Mouse (Mus musculus): ENCODE results near the gene Gm9821. TPM values are rescaled to one million over a fixed set of nuclear protein-coding genes. Genes with fewer than 3 reads are reported as not detected.

Gene Gm9821
- polyA plus RNA-seq, 1 experiment from 2014 or later, result 2.2 TPM

DNA sequence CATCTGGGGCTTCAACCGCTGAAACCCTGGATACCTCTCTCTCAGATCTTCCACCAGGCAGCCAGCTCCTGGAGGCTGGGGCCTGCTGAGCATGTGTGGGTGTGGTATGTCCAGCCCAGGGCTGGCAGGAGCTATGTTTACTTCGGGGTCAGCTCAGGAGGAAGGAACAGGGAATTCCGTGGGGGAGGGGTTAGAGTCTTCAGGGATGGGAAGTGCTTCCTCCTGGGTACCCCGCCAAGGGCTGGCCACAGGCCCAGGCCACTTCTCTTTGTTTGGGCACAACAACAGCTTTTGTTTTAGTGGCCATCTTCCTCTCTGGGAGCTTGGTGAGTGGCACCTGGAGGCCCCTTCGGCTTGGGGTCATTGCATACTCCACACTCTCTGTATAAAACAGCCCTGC, 8.3 kb downstream of the Gm9821 start:
- H3K27ac ChIP-seq (replicated peaks), result peak overlapping the region; percentile 85
- H3K9ac ChIP-seq, result peak overlapping the region; percentile 63
- H3K4me1 ChIP-seq, result peaks cover 93% of the 10 kb centered on the region
- H3K9me3 ChIP-seq, result no peaks in the 10 kb centered on the region
- H3K4me2 ChIP-seq, result peak overlapping the region; percentile 33; the same call in 1 of the 2 replicates
- peaks cover 4% of the 10 kb centered on the region; the same call in 1 of the 2 replicates for H3K36me3 ChIP-seq
- H3K27me3 ChIP-seq (replicated peaks), result no peaks in the 10 kb centered on the region
- no peak overlapping the region for H3K4me3 ChIP-seq
- 10% methylated on average over 5 of the region's 5 CpGs for WGBS
- ATAC-seq (ENCODE audit: extremely low read depth, insufficient number of reproducible peaks, low FRiP score, low TSS enrichment), result no peak

DNA sequence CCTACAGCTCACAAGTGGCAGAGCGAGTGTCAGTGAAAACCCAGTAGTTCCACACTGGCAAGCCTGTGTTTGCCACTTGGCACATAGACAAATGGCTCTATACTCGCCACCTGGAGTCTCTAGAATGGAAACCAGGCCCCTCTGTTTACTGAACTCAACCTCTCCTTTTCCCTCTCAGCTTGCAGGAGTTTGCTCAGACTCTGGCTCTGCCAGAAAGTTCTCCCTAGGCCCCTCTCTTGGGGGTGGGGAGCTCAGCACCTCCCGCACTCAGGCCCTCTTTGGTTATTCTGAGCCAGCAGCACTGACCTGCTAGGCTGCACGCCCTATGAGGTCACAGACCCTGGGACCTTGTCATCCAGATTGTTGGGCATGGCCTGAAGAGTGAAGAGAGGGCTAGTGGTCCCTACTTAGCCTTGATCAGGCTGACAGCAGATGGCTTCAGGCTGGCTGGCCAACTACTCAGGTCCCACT, 9.7 kb downstream of the Gm9821 start:
- Histone ChIP-seq H3K4me3 (no peak overlapping the region), H3K36me3 (peaks cover 7% of the 10 kb centered on the region; the same call in 1 of the 2 replicates), H3K9ac (peak overlapping the region; percentile 52), H3K4me2 (no peak overlapping the region), H3K9me3 (no peaks in the 10 kb centered on the region), H3K4me1 (peaks cover 93% of the 10 kb centered on the region), H3K27me3 (replicated peaks) (no peaks in the 10 kb centered on the region), H3K27ac (replicated peaks) (peak overlapping the region; percentile 92)
- 81% methylated on average over 4 of the region's 4 CpGs for WGBS
- no peak for ATAC-seq (ENCODE audit: extremely low read depth, insufficient number of reproducible peaks, low FRiP score, low TSS enrichment)

DNA sequence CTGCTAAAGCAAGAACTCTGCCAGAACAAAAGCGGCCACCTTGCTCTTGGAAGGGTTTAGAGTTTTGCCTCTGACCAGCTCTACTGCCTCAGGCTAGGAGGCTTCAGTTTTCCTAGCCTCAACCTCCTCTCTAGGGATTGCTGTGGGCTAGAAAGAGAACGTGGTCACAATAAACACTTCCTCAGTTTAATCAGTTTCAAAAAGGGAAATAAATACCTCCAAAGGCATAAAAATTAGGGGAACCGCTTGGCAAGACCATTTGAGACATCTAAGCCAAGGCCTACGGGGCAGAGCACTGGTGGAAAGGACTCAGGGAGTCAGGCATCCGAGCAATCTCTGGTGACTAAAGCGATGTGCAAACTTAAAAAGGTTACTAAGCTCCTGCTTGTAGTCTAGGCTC, 10.4 kb downstream of the Gm9821 start:
- peak overlapping the region; percentile 92 for H3K27ac ChIP-seq (replicated peaks)
- H3K4me1 ChIP-seq, result peaks cover 92% of the 10 kb centered on the region
- H3K9me3 ChIP-seq, result no peaks in the 10 kb centered on the region
- H3K4me2 ChIP-seq, result no peak overlapping the region
- peak overlapping the region; percentile 52 for H3K9ac ChIP-seq
- H3K4me3 ChIP-seq, result no peak overlapping the region
- H3K27me3 ChIP-seq (replicated peaks), result no peaks in the 10 kb centered on the region
- peaks cover 8% of the 10 kb centered on the region; the same call in 1 of the 2 replicates for H3K36me3 ChIP-seq
- no peak for ATAC-seq (ENCODE audit: extremely low read depth, insufficient number of reproducible peaks, low FRiP score, low TSS enrichment)
- 76% methylated on average over 6 of the region's 6 CpGs for WGBS

DNA sequence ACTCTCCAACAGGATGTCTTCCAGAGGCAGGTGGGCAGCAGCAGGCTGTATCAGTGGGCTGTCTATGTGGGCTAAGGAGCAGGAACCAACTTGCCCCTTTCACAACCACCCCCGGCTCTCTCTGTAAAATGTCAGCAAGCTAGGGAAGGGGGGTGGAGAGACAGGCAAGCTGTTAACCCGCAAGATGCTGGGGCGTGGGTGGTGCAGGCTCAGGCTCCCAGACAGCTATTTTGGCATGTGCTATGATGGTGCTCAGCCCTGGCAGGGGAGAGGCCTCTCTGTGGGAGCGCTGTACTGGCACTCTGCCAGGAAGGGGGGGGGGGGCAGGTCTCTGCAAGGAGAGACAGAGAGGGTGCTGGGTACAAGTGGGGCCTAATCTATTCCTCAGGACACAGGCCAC, 11.6 kb downstream of the Gm9821 start:
- Histone ChIP-seq H3K27me3 (replicated peaks) (no peaks in the 10 kb centered on the region), H3K9me3 (no peaks in the 10 kb centered on the region), H3K4me3 (peak overlapping the region; percentile 30), H3K9ac (peak overlapping the region; percentile 67), H3K27ac (replicated peaks) (peak overlapping the region; percentile 92), H3K4me1 (peaks cover 94% of the 10 kb centered on the region), H3K4me2 (peak overlapping the region; percentile 60), H3K36me3 (peaks cover 8% of the 10 kb centered on the region; the same call in 1 of the 2 replicates)
- 10% methylated on average over 4 of the region's 4 CpGs for WGBS
- ATAC-seq (ENCODE audit: extremely low read depth, insufficient number of reproducible peaks, low FRiP score, low TSS enrichment), result peak; percentile 63; the same call in 1 of the 2 replicates

- no peaks in the 10 kb centered on the region for H3K9me3 ChIP-seq
- peak overlapping the region; percentile 92 for H3K27ac ChIP-seq (replicated peaks)
- peaks cover 98% of the 10 kb centered on the region for H3K4me1 ChIP-seq
- H3K36me3 ChIP-seq, result peaks cover 8% of the 10 kb centered on the region; the same call in 1 of the 2 replicates
- 0 out of 2 replicates have a peak overlapping the region, but pooled peaks have one; percentile 60 for H3K4me2 ChIP-seq
- no peaks in the 10 kb centered on the region for H3K27me3 ChIP-seq (replicated peaks)
- WGBS, result 70% methylated on average over 8 of the region's 8 CpGs
- ATAC-seq (ENCODE audit: extremely low read depth, insufficient number of reproducible peaks, low FRiP score, low TSS enrichment), result no peak
- H3K9ac ChIP-seq, result 0 out of 2 replicates have a peak overlapping the region, but pooled peaks have one; percentile 15
- no peak overlapping the region for H3K4me3 ChIP-seq
Measured at GRCm38 (mm10) chr2:91958049-91958448, 12.5 kb downstream of the Gm9821 start.

- peak overlapping the region; percentile 70 for H3K9ac ChIP-seq
- no peak overlapping the region for H3K4me3 ChIP-seq
- H3K4me2 ChIP-seq, result no peak overlapping the region
- H3K36me3 ChIP-seq, result peaks cover 8% of the 10 kb centered on the region; the same call in 1 of the 2 replicates
- H3K4me1 ChIP-seq, result peaks cover 91% of the 10 kb centered on the region
- H3K9me3 ChIP-seq, result no peaks in the 10 kb centered on the region
- ATAC-seq (ENCODE audit: extremely low read depth, insufficient number of reproducible peaks, low FRiP score, low TSS enrichment), result no peak
- WGBS, result 44% methylated on average over 10 of the region's 10 CpGs
- peak overlapping the region; percentile 32 for H3K27ac ChIP-seq (replicated peaks)
- H3K27me3 ChIP-seq (replicated peaks), result no peaks in the 10 kb centered on the region
Measured at GRCm38 (mm10) chr2:91958701-91959457, 13.4 kb downstream of the Gm9821 start.

DNA sequence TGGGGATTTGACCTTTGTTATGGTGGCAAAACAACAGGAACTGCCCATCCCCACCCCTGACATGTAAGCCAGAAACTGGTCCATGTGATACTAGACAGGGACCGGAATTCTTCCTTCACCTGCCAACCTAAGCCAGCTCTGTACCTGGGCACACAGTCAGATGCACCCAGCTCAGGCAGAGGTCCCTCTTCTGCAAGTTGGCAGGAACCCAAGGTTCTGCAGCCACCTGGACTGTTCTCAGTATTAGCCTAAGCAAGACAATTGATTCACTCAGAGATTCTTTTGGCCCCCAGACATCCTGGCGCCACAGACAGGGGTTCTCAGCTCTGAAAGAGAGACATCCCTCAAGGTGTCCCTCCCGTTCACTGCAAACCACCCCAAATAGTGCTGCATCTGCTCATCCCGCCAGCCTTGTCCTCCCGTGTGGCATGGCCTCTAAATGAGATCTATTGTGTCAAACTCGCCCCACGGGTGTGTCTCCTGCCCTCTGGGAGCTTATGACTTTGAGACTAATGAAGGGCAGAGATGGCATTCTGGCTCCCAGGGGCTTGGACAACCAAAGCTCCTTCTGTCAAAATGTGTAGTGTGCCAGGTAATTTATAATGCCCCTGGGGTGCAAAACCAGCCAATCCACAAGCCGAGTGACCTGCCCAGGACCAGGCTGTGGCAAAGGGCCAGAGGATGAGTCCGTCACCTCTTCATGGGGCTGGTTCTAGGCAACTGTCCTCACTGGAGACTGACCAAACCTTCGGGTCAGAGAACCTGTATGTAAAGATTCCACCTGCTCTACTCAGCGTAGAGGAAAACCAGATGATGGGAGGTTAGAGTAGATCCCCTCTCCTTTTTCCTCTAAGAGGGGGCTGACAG, 14.3 kb downstream of the Gm9821 start:
- H3K9ac ChIP-seq, result peak overlapping the region; percentile 70
- peaks cover 8% of the 10 kb centered on the region; the same call in 1 of the 2 replicates for H3K36me3 ChIP-seq
- no peaks in the 10 kb centered on the region for H3K27me3 ChIP-seq (replicated peaks)
- no peak for ATAC-seq (ENCODE audit: extremely low read depth, insufficient number of reproducible peaks, low FRiP score, low TSS enrichment)
- H3K9me3 ChIP-seq, result no peaks in the 10 kb centered on the region
- no peak overlapping the region for H3K4me2 ChIP-seq
- H3K4me3 ChIP-seq, result no peak overlapping the region
- peaks cover 91% of the 10 kb centered on the region for H3K4me1 ChIP-seq
- WGBS, result 74% methylated on average over 11 of the region's 11 CpGs
- H3K27ac ChIP-seq (replicated peaks), result peak overlapping the region; percentile 32; the same call in 1 of the 2 replicates

DNA sequence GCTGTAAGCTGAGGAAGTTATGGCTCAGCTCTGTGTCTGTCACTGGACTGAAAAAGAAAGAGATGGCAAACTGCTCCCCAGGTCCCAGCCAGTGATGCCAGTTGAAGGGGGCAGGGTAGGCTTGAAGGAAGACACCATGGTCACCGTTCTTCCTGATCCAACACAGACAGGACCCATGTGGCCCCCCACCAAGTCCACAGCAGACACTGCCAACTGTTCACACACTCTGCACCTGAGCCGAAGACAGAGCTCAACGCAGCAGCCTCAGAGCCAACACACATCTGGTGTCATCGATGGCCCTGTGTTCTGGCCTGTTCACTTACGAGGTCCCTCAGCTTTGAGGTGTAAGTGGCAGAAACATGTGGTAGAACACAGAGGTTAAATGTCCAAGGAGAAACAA, 15.0 kb downstream of the Gm9821 start:
- ATAC-seq (ENCODE audit: extremely low read depth, insufficient number of reproducible peaks, low FRiP score, low TSS enrichment), result no peak
- 85% methylated on average over 5 of the region's 5 CpGs for WGBS
- no peak overlapping the region for H3K4me3 ChIP-seq
- H3K4me2 ChIP-seq, result no peak overlapping the region
- peaks cover 91% of the 10 kb centered on the region for H3K4me1 ChIP-seq
- no peaks in the 10 kb centered on the region for H3K27me3 ChIP-seq (replicated peaks)
- H3K9me3 ChIP-seq, result no peaks in the 10 kb centered on the region
- H3K27ac ChIP-seq (replicated peaks), result no peak overlapping the region
- H3K36me3 ChIP-seq, result peaks cover 8% of the 10 kb centered on the region; the same call in 1 of the 2 replicates
- H3K9ac ChIP-seq, result peak overlapping the region; percentile 70; the same call in 1 of the 2 replicates

DNA sequence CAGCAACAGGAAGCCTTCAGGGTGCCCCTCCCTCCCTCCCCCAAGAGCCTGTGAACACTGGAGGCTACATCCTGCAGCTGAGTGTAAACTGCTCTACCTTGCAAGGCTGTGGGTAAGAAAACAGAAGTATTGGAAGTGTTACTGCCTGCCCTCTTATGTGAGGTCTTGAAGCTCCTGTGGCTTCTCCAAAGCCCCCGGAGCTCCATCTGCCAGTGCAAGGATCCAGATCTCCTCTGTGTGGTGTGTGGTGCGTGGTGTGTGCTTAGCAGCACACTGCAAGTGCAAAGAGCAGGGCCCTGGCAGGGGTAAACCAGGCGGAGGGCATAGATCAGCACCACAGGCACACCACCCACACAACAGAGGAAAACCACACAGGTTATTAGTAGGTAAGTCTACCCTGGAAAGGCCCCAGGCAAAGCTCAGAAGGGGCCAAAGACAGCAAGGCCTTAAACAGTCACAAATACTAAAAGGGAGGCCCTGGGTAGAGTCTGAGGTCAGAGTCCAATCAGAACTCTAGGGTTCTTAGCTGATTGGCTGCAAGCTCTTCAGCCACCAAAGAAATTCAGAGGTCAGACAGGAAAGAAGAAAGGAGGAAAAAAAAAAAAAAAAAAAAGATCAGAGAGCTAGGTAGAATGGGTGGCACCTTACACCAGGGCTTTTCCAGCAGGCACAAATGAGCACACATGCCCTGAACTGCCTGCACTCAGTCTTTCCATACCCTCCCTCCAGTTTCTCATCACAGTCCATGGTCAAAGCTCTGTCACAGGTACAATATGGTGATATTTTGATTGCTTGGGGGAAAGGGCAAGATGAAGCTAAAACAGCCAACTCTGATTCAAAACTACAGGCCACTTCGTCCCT, 16.6 kb downstream of the Gm9821 start:
- Histone ChIP-seq H3K36me3 (peaks cover 8% of the 10 kb centered on the region; the same call in 1 of the 2 replicates), H3K9ac (peak overlapping the region; percentile 98), H3K27ac (replicated peaks) (peak overlapping the region; percentile 84; the same call in 1 of the 2 replicates), H3K9me3 (no peaks in the 10 kb centered on the region), H3K4me1 (peaks cover 80% of the 10 kb centered on the region), H3K27me3 (replicated peaks) (no peaks in the 10 kb centered on the region), H3K4me3 (peak overlapping the region; percentile 95), H3K4me2 (peak overlapping the region; percentile 99)
- WGBS, result 46% methylated on average over 4 of the region's 4 CpGs
- no peak for ATAC-seq (ENCODE audit: extremely low read depth, insufficient number of reproducible peaks, low FRiP score, low TSS enrichment)

GRCm38 (mm10) chr2:91962864-91963401, 17.4 kb downstream of the Gm9821 start:
- WGBS, result under 1% methylated on average over 39 of the region's 39 CpGs
- Histone ChIP-seq H3K4me2 (peak overlapping the region; percentile 99), H3K9ac (peak overlapping the region; percentile 98), H3K4me1 (peaks cover 74% of the 10 kb centered on the region), H3K4me3 (peak overlapping the region; percentile 95), H3K36me3 (peaks cover 8% of the 10 kb centered on the region; the same call in 1 of the 2 replicates), H3K9me3 (no peaks in the 10 kb centered on the region), H3K27ac (replicated peaks) (peak overlapping the region; percentile 84), H3K27me3 (replicated peaks) (no peaks in the 10 kb centered on the region)
- peak; percentile 8; the same call in 1 of the 2 replicates for ATAC-seq (ENCODE audit: extremely low read depth, insufficient number of reproducible peaks, low FRiP score, low TSS enrichment)
